Mouse (Mus musculus) cerebellum, adult (tissue): ENCODE measurements at regions not wholly inside any gene's neighbourhood (a gene's known extent, or its start where the extent isn't known, plus 50 kb on each side); places are given as distances from the start of the nearest gene placed in this dataset.

Experiments
- ATAC-seq: cut with Nextera tagmentation; 2 replicates; pipeline ENCODE4 v1.9.2; 2017; ENCODE audit warnings: mild to moderate bottlenecking, moderate library complexity, mixed read lengths; ENCODE audit not compliant: insufficient number of reproducible peaks, low FRiP score, low TSS enrichment

GRCm38 (mm10) chr3:79996803-79997202, 112.5 kb downstream of the Fam198b start:
- ATAC-seq: no peak

GRCm38 (mm10) chr3:80002335-80002734, 118.0 kb downstream of the Fam198b start:
- no peak for ATAC-seq

- no peak for ATAC-seq
These were observed 119.2 kb downstream of the Fam198b start for GRCm38 (mm10) chr3:80003300-80004090.

- ATAC-seq: no peak
These were observed 120.2 kb downstream of the Fam198b start for GRCm38 (mm10) chr3:80004556-80004955.

- no peak for ATAC-seq
These were observed 120.6 kb downstream of the Fam198b start for GRCm38 (mm10) chr3:80004966-80005365.

GRCm38 (mm10) chr3:80005371-80005770, 121.0 kb downstream of the Fam198b start:
- ATAC-seq: no peak

GRCm38 (mm10) chr3:80006263-80006662, 121.9 kb downstream of the Fam198b start:
- no peak for ATAC-seq

- ATAC-seq: no peak
These were observed 122.7 kb downstream of the Fam198b start for GRCm38 (mm10) chr3:80007006-80007405.

- no peak for ATAC-seq
These were observed 124.9 kb downstream of the Fam198b start for GRCm38 (mm10) chr3:80009275-80009674.

- ATAC-seq: no peak
These were observed 141.5 kb downstream of the Fam198b start for GRCm38 (mm10) chr3:80025795-80026194.

- no peak for ATAC-seq
These were observed 148.7 kb downstream of the Fam198b start for GRCm38 (mm10) chr3:80033071-80033470.

GRCm38 (mm10) chr3:80038553-80039129, 154.3 kb downstream of the Fam198b start:
- no peak for ATAC-seq

- no peak for ATAC-seq
These were observed 158.6 kb downstream of the Fam198b start for GRCm38 (mm10) chr3:80042756-80043484.

- ATAC-seq: no peak
These were observed 165.3 kb downstream of the Fam198b start for GRCm38 (mm10) chr3:80049495-80050225.

GRCm38 (mm10) chr3:80050920-80051319, 166.6 kb downstream of the Fam198b start:
- ATAC-seq: no peak

- no peak for ATAC-seq
These were observed 167.6 kb downstream of the Fam198b start for GRCm38 (mm10) chr3:80051963-80052362.

GRCm38 (mm10) chr3:80052879-80053278, 168.5 kb downstream of the Fam198b start:
- ATAC-seq: no peak

- no peak for ATAC-seq
These were observed 169.1 kb downstream of the Fam198b start for GRCm38 (mm10) chr3:80053435-80053834.

GRCm38 (mm10) chr3:80056636-80057350, 172.5 kb downstream of the Fam198b start:
- ATAC-seq: no peak

- 0 out of 2 replicates have a peak, but pooled peaks have one; percentile 56 for ATAC-seq
These were observed 174.4 kb downstream of the Fam198b start for GRCm38 (mm10) chr3:80058722-80059121.
